Mouse (Mus musculus) adrenal gland, postnatal 4 days (tissue): ENCODE results near the gene Dohh. TPM values are rescaled to one million over a fixed set of nuclear protein-coding genes. Genes with fewer than 3 reads are reported as not detected.

Source experiments
- DNase-seq, 2 experiments: peaks; one replicate each; pipeline ENCODE4 v3.0.0; 2021 to 2022; ENCODE audit warnings: low spot score in 2 of 2, mixed read lengths in 2 of 2
- total RNA-seq, 2 experiments: library from RNA; stranded (reverse); gene quantifications; 2 replicates each; pipeline ENCODE4 v1.2.3; 2021

The Dohh gene
- total RNA-seq, 2 experiments from 2014 or later = 49.4 to 49.7 TPM

DNA sequence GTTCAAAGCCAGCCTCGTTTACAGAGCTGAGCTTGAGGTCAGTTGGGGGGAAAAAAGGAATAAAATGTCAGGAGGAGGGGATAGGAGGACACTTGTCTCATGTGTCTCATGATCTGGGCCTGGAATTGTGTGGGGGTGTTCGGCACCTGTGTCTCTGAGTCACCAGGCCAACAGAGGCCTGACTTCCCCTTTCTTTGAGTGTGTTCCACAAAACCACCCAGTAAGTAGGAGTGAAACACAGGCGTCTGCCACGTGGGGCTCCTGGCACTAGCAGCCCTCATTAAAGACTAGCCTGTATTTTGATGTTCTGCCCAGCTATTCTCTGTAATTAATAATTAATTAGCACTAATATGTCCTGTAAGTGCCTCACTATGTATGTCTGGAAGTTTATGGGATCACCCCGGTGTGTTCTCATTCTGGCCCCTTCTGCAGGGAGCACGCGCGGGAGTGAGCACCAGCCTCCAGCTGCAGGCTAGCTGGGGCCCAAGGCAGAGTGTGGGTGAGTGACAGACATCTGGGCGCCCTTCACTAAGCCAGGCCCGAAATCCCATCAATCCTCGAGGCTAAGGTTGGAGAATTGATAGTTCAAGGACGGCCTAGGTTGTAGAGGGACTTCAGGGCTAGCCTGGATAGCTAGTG lies 27.8 kb upstream of the Dohh start:
- DNase-seq = no peak

DNA sequence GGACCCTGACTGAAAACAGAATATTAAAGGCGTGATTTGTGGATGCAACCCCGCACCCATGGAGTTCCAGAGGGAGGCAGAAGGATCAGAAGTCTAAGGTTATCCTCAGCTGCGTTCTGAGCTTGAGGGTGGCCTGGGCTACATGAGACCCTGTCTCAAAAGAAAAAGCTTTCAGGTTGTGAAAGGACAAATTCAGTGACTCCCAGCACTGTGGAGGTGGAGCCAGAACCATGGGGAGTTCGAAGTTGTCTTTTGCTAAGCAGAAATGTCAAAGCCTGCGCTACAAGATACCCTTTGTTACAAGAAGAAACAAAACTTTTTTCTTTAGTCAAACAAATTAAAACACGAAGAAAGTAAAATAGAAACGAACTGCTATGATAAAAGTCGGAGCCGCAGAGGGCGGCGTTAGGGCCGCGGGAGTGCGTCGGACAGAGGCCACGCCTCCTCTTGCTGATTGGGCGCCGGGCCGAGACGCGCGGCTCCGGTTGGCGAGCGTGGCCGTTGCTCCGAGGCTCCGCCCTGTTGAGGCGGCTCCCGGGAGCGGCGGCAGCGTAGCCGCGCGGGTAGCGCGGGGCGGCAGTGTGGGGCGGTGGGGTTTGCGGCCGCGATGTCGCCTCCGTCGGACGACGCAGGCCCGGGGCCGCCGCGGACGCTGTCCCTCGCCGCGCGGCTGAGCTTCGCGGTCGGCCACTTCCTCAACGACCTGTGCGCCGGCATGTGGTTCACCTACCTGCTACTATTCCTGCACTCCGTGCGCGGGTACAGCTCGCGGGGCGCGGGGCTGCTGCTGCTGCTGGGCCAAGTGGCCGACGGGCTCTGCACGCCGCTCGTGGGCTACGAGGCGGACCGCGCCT lies 27.0 kb upstream of the Dohh start, which contains the start of gene Mfsd12:
TSS of gene Mfsd12 (plus strand) at position 501 of the 854 bp plus-strand sequence.
- DNase-seq = peak; percentile 71 to 76

DNA sequence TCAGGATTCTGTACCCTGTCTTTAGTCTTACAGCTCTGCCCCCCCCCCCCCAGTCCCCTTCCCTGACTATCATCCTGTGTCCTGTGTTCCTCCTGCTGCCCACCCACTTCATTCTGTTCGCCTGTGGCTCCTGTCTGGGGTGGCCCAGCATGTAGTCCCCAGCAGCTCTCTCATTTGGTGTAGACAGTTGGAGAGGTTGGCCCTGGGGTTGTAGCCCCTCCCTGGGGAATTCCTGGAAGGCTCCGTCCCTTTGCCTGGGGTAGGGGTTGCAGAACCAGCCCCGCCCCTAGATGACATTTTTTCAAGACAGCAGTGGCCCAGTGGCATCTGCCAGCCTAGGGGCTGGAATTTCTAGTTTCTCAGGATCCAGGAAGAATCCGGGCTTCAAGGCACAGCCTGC lies 26.0 kb upstream of the Dohh start:
- DNase-seq = no peak

DNA sequence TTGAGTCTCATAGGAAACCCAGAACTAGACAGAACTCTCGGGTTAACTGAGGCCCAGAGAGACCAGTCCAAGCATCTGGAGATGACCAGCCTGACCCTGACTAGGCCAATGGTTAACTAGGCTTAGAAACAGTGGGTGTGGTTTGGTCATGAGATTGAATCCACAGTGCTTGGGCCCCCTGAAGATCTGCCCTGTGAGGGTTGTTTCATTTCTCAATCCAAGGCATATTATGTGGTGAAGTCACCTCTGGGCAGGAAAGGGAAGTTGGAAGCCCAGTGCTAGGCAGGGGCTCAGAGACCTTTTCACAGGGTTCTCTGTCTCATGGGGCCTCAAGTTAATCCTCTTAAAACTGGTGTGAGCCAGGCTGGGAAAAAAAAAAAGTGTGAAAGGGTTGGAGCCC lies 25.4 kb upstream of the Dohh start:
- DNase-seq = no peak

DNA sequence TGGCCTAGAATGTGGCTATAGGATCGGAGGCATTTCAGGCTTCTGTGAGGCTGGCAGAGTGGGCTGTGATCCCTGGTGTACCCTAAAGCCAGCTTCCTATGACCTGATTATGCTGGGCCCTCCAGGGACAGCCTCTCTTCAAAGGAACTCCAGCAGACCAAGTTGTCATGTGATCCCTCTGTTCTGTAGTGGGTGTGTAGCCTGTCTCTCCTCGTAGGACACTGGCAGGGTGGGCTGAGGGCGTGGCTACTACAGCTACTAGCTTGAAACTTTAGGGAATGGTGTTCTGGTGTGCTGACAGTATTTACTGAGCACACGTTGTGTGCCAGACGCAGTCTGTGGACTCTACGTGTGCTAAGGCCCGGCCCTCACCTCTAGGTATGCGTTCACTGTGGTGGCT lies 23.5 kb upstream of the Dohh start:
- no peak for DNase-seq

DNA sequence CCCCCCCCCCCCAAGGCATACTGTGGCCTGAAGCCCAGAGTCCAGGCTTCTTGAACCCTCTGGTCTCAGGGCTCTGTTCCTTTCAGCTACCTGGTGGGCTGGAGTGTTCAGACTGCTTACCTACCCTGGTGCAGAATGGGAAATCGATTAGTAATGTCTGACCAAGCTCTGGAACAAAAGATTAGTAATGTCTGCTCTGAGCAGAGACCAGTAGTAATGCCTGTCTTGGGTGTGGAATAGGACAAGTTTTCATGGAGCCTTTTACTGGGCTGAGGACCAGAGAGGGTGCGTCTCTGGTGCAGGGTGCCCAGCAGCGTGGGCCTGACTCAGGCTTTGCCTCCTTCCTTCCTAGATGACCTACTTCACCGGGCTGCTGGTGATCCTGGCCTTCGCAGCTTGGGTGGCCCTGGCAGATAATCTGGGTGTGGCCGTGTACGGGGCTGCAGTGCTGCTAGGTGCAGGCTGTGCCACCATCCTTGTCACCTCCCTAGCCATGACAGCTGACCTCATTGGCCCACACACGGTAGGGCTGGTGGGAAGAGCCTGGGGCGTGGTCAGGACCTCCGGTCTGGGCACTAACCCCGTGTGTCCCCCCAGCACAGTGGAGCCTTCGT lies 21.8 kb upstream of the Dohh start:
- no peak for DNase-seq

DNA sequence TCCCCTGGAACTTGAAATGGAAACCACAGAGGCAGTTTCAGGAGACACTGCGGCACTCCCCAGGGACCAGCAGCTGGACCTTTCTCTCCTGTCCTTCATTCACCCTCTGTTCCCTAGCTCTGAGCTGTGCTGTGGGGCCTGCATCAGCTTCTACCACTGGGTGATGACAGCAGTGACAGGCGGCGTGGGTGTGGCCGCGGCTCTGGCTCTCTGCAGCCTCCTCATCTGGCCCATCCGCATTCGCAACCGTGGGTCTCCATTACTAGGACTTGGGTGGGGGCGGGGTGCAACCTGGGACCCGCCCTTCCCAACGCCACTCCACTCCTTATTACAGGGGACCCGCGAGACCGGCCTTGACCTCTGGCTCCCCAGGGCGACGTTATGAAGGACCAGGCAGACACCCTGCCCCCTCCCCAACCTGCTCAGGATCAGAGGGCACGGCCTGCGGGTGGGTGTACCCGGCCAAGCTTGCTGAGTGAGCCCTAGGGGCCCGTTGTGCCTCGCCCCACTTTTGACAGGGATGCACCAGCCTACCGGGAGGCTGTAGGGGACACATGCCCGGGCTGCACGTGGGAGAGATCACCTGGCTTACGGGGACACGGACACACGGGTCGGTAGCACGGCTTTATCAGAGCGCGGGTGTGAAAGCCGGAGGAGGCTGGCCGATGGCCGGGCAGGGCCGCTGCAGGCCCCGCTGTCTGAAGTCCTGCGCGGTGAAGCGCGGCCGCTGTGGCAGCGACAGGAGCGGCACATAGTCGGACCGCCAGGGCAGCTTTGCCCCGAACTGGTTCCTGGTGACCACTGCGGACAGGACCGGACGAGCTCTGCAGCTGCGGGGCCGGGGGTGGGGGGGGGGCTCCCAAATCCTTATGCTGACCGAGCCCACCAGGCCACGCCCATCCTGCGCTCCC lies 20.5 kb upstream of the Dohh start:
- DNase-seq = no peak

DNA sequence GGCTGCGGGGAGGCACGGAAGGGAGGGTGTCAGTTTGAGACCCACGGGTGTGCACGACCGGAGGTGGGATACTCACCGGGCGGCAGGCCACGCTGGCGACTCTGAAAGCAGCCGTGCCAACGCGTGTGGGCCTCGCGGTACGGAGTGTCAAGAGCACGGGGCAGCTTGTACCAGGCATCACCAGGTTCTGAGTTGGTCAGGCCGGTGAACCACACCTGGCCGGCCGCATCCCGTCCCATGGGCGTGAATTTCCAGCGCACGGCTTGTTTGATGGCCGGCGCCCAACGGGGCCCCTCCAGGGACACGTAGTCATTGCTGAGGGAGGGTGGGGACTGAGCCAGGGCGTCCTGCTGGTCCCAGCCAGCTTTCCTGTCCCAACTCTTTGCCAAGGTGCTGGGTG lies 19.6 kb upstream of the Dohh start:
- no peak for DNase-seq

DNA sequence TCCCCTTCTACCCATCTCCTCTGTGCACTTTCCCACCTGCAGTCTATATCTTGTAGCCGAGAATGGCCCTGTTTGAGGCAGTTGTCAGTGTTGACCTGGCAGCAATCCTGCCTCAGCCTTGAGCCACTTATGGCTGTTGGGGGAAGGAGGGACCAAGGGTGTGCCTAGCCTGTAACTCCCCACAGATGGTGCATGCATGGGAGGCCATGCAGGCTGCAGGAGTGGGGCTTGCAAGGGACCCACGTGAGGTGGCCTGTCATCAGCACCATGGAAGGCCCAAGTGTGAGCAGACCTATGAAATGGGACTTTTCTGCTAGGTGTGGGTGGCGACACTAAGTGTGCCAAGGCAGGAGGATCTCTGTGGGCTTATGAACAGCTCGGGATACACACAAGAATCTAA lies 19.2 kb upstream of the Dohh start:
- DNase-seq = no peak

DNA sequence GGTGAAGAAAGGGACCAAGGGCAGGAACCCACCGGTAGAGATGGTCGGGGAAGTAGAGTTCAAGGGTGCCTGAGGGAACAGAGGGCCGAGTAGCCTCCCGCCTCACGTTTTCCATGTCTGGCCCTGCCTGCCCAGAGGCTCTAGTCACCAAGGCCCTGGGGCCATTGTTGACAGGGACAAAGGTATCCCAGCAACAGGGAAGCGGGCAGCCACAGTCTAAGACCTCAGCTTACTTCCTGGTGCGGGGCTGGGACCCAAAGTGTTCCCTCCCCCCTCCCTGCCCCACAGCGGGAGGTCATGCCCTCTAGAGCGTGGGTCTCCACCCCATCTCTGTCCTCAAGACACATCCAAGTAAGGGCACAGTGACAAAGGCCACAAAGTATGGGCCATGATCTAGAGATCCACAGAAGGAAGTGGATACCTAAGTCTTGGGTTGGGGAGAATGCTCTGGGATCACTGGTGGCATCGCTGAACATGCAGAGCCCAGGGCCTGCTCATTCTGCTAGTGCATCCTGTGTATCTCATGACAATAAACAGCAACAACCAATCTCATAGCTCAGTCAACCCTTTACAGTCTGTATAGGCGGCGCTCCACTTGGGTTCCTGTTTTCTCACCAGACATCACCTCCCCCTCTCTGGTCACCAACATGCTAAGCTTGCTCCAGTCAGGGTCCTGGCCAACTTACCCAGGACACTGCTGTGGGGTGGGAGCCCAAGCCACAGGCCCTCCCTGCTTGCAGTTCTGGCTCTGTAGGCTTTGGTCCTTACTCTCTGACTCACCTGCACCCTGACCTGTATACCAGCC lies 18.4 kb upstream of the Dohh start, which contains the start of gene 4930404N11Rik:
TSS of gene 4930404N11Rik (minus strand) at position 145 of the 805 bp plus-strand sequence.
- DNase-seq = no peak

DNA sequence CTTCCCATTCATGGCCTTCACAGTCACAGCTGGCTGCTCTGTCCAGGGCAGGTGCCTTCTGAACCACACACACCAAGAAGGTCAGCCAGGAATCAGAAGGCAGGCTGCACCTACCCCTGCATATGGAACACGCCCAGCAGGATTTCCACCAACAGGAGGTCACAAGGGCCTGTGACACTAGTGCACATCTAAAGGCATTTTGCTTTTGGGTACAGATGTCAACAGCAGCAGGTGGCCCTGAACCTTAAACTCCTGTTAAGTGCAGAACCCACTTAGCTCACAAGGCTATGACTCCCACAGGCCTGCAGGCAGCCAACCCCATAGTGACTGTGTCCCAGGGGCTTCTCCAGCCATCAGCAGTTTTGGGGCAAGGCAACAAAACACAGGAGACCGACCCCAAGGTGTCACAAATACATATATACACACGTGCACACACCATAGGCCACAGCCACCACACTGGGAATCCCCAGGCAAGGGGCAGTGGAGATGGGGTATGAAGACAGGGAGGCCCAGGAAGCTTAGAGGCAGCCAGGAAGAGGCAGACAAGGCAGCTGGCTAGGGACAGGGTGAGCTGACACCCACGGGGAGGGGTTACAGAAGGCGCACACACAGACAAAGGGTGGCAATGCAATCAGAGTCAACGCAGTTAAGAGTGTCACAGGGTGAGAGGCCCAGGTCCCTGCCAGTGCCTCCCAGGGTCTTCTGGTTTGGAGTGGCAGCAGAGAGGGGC lies 17.6 kb upstream of the Dohh start:
- DNase-seq = no peak

DNA sequence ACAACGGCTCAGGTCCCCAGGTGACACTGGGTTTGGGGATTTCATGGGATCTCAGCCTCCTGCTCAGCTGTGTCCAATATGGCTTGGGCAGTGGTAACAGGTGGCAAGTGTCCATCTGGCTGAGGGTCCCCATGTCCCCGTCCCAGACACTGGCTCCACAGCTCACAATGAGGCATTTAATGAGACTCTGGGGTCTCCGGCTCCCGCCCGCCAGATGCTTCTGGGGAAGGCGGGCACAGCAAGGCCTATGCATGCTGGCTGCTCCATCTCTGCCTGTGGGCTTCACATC lies 17.1 kb upstream of the Dohh start:
- DNase-seq = no peak

DNA sequence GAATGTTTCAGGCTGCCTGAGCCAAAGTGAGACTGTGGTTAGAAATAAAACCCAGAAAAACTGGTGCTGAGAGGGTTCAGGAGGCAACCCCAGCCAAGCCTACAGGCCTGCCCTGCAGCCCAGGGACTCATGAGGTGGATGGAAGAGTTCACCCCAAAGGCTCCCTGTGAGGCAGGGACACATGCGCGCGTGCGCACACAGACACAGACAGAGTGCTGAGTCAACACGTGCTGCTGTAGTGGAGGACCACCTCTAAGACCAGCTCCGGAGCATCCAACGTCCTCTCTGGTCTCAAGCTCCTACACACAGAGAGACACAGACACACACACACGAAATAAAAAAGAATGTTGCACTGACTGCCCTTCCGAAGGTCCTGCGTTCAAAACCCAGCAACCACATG lies 8.9 kb upstream of the Dohh start:
- DNase-seq = no peak

DNA sequence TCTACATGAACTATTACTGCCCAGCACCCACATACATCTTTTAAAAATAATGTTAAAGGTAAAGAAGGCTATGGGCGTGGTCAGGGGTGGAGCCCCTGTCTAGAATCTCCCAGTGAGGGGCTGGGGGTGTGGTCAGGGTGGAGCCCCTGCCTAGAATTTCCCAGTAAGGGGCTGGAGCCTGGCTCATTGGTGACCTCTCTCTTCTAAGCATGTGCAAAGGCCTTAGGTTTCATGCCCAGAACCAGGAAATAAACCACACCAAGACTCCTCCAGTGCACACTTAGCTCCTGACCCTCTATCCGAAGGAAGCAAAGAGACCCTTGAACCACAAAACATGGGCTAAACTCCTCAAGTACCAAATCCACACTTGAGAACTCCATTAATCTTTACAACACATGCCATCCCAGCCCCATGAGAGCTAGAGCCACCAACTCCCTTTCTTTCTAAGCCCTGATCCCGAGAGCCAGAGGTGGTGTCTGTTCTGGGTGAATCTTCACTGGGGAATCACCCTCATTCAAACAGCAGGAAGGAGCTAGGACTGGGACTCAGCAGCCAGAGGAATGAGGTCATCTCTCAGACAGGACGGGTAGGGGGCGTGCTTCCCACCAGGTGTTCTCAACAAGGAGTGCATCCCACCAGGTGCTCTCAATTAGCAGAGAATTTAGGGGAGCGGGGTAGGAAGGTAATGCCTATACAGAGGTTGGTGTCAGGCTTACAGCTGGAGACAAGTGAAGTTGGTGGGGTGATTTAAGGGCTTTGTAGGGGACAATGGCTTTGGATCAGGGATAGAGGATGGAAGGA lies 7.5 kb upstream of the Dohh start:
- no peak for DNase-seq

DNA sequence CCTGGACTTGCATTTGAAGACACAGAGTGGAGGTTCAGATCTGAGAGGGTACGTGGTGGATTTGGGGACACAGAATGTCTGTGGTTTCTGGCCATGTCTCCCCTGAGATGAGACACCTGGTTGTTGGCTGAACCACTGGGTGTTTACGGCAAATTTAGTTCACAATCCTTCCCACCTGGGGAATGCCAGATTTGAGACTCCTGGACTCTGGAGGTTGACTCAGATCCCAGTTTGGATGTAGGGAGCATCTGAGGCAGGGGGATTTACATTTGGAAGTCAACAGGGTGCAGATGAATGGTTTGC lies 6.9 kb upstream of the Dohh start:
- no peak for DNase-seq

DNA sequence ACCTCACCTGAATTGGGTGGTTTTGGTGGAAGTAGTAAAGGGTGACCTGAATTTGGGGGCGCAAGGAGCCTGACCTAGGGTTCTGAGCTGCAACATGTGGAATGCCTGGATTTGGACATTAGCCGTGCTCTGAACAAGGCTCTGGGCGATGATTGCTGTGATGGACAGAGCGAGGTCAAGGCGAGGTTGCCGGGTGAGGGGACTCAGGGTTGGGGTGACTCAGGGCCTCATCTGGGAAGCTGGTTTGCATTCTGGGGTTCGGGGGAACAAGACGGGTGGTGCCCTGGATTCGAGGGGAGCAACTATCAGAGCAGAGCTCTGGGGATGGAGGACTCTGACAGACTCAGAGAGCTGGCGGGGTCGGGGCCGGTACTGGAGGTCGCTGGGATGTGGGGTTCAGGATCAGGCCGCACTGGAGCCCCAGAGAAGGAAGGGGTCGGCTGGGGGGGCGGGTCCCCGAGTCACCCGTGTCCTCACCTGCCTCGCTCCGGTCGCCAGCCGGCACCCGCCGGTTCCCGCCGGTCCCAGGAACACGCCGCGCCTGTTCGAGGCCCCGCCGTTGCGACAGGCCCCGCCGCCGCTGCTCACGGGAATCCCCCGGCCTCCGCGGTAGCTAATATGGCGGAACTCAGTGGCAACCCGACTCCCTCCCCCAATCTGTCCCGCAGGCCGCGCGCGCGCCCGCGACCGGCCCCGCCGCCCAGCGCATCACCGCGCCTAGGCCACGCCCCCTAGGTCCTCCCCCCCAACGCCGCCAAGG lies 6.3 kb upstream of the Dohh start, which contains the start of gene Fzr1:
TSS of gene Fzr1 (minus strand) at position 724 of the 760 bp plus-strand sequence.
- peak in 1 of 2 experiments; percentile 99 for DNase-seq

DNA sequence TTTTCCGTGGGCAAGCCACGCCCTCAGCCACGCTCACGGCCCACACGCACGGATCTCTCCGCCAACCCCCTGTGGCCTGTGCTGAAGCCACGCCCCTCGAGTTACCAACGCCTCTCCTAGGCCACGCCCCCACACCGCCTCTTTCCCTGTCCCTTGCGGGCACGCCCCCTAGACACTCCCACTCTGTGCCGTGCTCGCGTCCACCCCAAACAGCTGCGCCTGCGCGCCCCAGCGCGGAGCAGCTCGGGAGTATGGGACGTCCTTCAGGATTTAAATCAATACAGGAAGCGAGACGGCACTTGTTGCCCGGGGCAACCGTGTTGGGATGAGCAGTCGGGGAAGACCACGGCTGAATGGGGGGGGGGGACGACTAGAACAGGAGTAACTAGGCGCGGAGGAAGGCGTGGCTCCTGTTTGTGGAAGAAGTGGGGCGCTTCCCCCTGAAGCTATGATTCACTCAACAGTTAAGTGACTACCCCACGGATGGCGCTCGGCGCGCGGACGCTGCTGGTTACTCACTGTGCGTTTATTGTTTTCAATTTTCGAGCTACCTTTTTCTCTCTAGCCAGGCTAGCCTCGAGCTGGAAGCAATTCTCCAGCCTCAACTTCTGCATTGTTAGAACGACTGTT lies 5.6 kb upstream of the Dohh start:
- DNase-seq = peak in 1 of 2 experiments; percentile 100

DNA sequence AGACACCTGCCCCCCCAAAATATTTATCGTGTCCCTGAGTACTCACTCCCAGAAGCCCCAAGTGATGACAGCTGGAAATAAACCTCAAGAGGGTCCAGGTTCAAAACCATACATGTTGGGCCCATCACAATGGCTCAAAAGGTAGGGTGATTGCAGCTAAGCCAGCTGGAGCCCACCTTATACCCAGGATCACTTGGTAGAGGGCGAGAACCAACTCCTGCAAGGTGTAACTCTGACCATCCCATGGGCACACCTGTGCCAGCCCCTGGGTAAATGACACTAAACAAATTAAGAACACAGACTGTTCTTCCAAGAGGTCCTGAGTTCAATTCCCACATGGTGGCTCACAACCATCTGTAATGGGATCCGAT lies 5.1 kb upstream of the Dohh start:
- no peak for DNase-seq
